Mouse (Mus musculus): ENCODE measurements around the gene Abcc2.

DNA sequence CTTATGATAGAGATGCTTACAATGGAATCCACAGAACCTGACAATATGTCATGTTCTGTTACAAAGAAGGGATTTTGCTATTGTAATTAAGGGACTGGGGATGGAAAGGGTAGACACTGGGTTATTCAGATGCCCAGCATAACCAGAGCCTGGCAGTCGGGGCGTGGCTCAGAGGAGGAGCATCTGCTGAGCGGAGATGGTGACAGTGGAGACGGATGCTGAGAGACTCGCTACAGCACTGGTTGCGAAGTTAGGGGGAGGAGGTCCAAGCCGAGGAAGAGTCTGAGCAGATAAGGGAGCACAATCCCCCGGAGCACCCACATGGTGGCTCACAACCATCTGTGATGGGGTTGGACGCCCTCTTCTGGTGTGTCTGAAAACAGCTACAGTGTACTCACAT, 61.2 kb downstream of the Abcc2 start:
- TF ChIP-seq POLR2A (IDR thresholded peaks at IDR 0.05; ENCODE audit: low read depth, low read length) (no peak), CTCF (IDR thresholded peaks at IDR 0.05; ENCODE audit: extremely low read depth, insufficient read length, insufficient replicate concordance, low read depth, low read length) (no peak)

Measured in small intestine, adult 2 months (tissue).